Mouse (Mus musculus) myocyte (in vitro differentiated cells): ENCODE measurements at regions not wholly inside any gene's neighbourhood (a gene's known extent, or its start where the extent isn't known, plus 50 kb on each side); places are given as distances from the start of the nearest gene placed in this dataset.

Experiments used
- H3K27me3 ChIP-seq: one replicate; pipeline ENCODE4 v1.6.1; 2011; ENCODE audit not compliant: control insufficient read depth, insufficient read depth, insufficient read length
- H3K36me3 ChIP-seq: one replicate; pipeline ENCODE4 v1.6.1; 2011; ENCODE audit not compliant: control insufficient read depth, insufficient read depth
- H3K4me2 ChIP-seq: one replicate; pipeline ENCODE4 v1.6.1; 2011; ENCODE audit warnings: low read depth, control low read depth
- H3K4me3 ChIP-seq: one replicate; pipeline ENCODE4 v1.5.1; 2011; ENCODE audit warnings: mild to moderate bottlenecking, control low read depth, moderate library complexity
- H3K79me2 ChIP-seq: one replicate; pipeline ENCODE4 v1.6.1; 2011; ENCODE audit not compliant: control insufficient read depth, insufficient read depth
- H3ac ChIP-seq: one replicate; pipeline ENCODE4 v1.6.1; 2011; ENCODE audit not compliant: control insufficient read depth, insufficient read length
- CEBPB ChIP-seq: IDR thresholded peaks from 2 replicates; pipeline ENCODE4 v1.6.1; 2011; ENCODE audit warnings: mild to moderate bottlenecking, moderate library complexity; ENCODE audit not compliant: poor library complexity, insufficient read depth, severe bottlenecking
- E2F4 ChIP-seq: IDR thresholded peaks from one replicate; pipeline ENCODE4 v1.6.1; 2011; ENCODE audit warnings: mild to moderate bottlenecking, control low read depth, moderate library complexity; ENCODE audit not compliant: insufficient read depth
- MAX ChIP-seq: IDR thresholded peaks from one replicate; pipeline ENCODE4 v1.6.1; 2011; ENCODE audit warnings: low read depth, mild to moderate bottlenecking, control low read depth
- MYOD1 ChIP-seq, 3 experiments: IDR thresholded peaks; one replicate each; pipeline ENCODE4 v1.6.1; 2011; ENCODE audit warnings: control low read depth in 2 of 3, low read depth in 2 of 3, mild to moderate bottlenecking in 2 of 3, moderate library complexity in 1 of 3; ENCODE audit not compliant: insufficient read length in 2 of 3, control insufficient read depth in 1 of 3
- MYOG ChIP-seq, 3 experiments: IDR thresholded peaks; one replicate each; pipeline ENCODE4 v1.6.1; 2011; ENCODE audit warnings: control low read depth in 2 of 3, low read depth in 2 of 3, mild to moderate bottlenecking in 2 of 3; ENCODE audit not compliant: insufficient read length in 2 of 3, control insufficient read depth in 1 of 3, insufficient read depth in 1 of 3
- POLR2A ChIP-seq: IDR thresholded peaks from one replicate; pipeline ENCODE4 v1.6.1; 2011; ENCODE audit warnings: low read depth, mild to moderate bottlenecking, control low read depth, moderate library complexity; ENCODE audit not compliant: insufficient read length
- POLR2AphosphoS2 ChIP-seq: IDR thresholded peaks from one replicate; pipeline ENCODE4 v1.6.1; 2011; ENCODE audit warnings: low read depth, control low read depth; ENCODE audit not compliant: insufficient read length
- REST ChIP-seq: IDR thresholded peaks from one replicate; pipeline ENCODE4 v1.6.1; 2011; ENCODE audit warnings: mild to moderate bottlenecking, control low read depth, moderate library complexity; ENCODE audit not compliant: insufficient read depth, insufficient read length
- SRF ChIP-seq: IDR thresholded peaks from one replicate; pipeline ENCODE4 v1.6.1; 2011; ENCODE audit warnings: low read depth; ENCODE audit not compliant: control insufficient read depth, insufficient read length
- TCF12 ChIP-seq: IDR thresholded peaks from one replicate; pipeline ENCODE4 v1.6.1; 2011; ENCODE audit warnings: mild to moderate bottlenecking, control low read depth; ENCODE audit not compliant: poor library complexity, insufficient read depth, severe bottlenecking
- TCF3 ChIP-seq: IDR thresholded peaks from one replicate; pipeline ENCODE4 v1.6.1; 2011; ENCODE audit warnings: low read depth, control low read depth; ENCODE audit not compliant: insufficient read length
- USF1 ChIP-seq: IDR thresholded peaks from one replicate; pipeline ENCODE4 v1.6.1; 2011; ENCODE audit warnings: low read depth, mild to moderate bottlenecking, control low read depth, moderate library complexity

- no peak overlapping the region for H3ac ChIP-seq
- H3K27me3 ChIP-seq: no peaks in the 10 kb centered on the region
- TF ChIP-seq POLR2A (no peak), REST (no peak), CEBPB (no peak), TCF12 (no peak), SRF (no peak), E2F4 (no peak), TCF3 (no peak), MYOG (IDR thresholded peaks at IDR 0.05; ENCODE audit: control insufficient read depth in 1 of 3, insufficient read depth in 1 of 3, insufficient read length in 2 of 3, low read depth in 2 of 3) (no peak), MAX (no peak), MYOD1 (IDR thresholded peaks at IDR 0.05; ENCODE audit: control insufficient read depth in 1 of 3, insufficient read length in 2 of 3, low read depth in 2 of 3) (no peak), USF1 (no peak), POLR2AphosphoS2 (no peak)
- H3K36me3 ChIP-seq: no peaks in the 10 kb centered on the region
- H3K4me3 ChIP-seq: no peak overlapping the region
- no peaks in the 10 kb centered on the region for H3K79me2 ChIP-seq
- no peak overlapping the region for H3K4me2 ChIP-seq
These were observed 244.6 kb upstream of the Fn1 start for GRCm38 (mm10) chr1:71897464-71898051.

GRCm38 (mm10) chr1:71896141-71896725, 243.2 kb upstream of the Fn1 start:
- Histone ChIP-seq H3K79me2 (no peaks in the 10 kb centered on the region), H3K4me3 (no peak overlapping the region), H3K27me3 (no peaks in the 10 kb centered on the region), H3K4me2 (no peak overlapping the region), H3ac (no peak overlapping the region), H3K36me3 (no peaks in the 10 kb centered on the region)
- TF ChIP-seq MAX: no peak
- no peak for TF ChIP-seq E2F4
- TF ChIP-seq REST: no peak
- TF ChIP-seq TCF12: no peak
- no peak for TF ChIP-seq POLR2AphosphoS2

- no peaks in the 10 kb centered on the region for H3K79me2 ChIP-seq
- no peaks in the 10 kb centered on the region for H3K36me3 ChIP-seq
- H3K4me3 ChIP-seq: no peak overlapping the region
- peak overlapping the region; percentile 64 for H3K4me2 ChIP-seq
- no peak overlapping the region for H3ac ChIP-seq
- no peaks in the 10 kb centered on the region for H3K27me3 ChIP-seq
- TF ChIP-seq MYOG (IDR thresholded peaks at IDR 0.05; ENCODE audit: control insufficient read depth in 1 of 3, insufficient read depth in 1 of 3, insufficient read length in 2 of 3, low read depth in 2 of 3) (no peak), POLR2AphosphoS2 (no peak), E2F4 (no peak), POLR2A (no peak), MAX (no peak), SRF (no peak), REST (no peak), CEBPB (no peak), USF1 (no peak), TCF12 (no peak), MYOD1 (IDR thresholded peaks at IDR 0.05; ENCODE audit: control insufficient read depth in 1 of 3, insufficient read length in 2 of 3, low read depth in 2 of 3) (no peak), TCF3 (no peak)
These were observed 240.6 kb upstream of the Fn1 start for GRCm38 (mm10) chr1:71893636-71894035.

GRCm38 (mm10) chr1:71887809-71888208, 234.8 kb upstream of the Fn1 start:
- no peaks in the 10 kb centered on the region for H3K27me3 ChIP-seq
- no peaks in the 10 kb centered on the region for H3K79me2 ChIP-seq
- TF ChIP-seq MYOD1 (IDR thresholded peaks at IDR 0.05; ENCODE audit: control insufficient read depth in 1 of 3, insufficient read length in 2 of 3, low read depth in 2 of 3) (peak in 2 of 3 experiments; percentile 75 to 82), SRF (no peak), MAX (no peak), TCF3 (peak; percentile 77), CEBPB (peak; percentile 90), MYOG (IDR thresholded peaks at IDR 0.05; ENCODE audit: control insufficient read depth in 1 of 3, insufficient read depth in 1 of 3, insufficient read length in 2 of 3, low read depth in 2 of 3) (peak; percentile 80 to 93 (median 86)), TCF12 (peak; percentile 85)
- no peak overlapping the region for H3K4me3 ChIP-seq
- no peaks in the 10 kb centered on the region for H3K36me3 ChIP-seq
- H3K4me2 ChIP-seq: peak overlapping the region; percentile 53
- no peak overlapping the region for H3ac ChIP-seq

GRCm38 (mm10) chr1:71886903-71887302, 233.9 kb upstream of the Fn1 start:
- Histone ChIP-seq H3K79me2 (no peaks in the 10 kb centered on the region), H3ac (no peak overlapping the region), H3K4me2 (no peak overlapping the region), H3K4me3 (no peak overlapping the region), H3K36me3 (no peaks in the 10 kb centered on the region), H3K27me3 (no peaks in the 10 kb centered on the region)
- TF ChIP-seq SRF: no peak
- TF ChIP-seq CEBPB: no peak
- TF ChIP-seq POLR2AphosphoS2: no peak
- TF ChIP-seq USF1: no peak
- no peak for TF ChIP-seq MYOG (IDR thresholded peaks at IDR 0.05; ENCODE audit: control insufficient read depth in 1 of 3, insufficient read depth in 1 of 3, insufficient read length in 2 of 3, low read depth in 2 of 3)
- no peak for TF ChIP-seq TCF3
- no peak for TF ChIP-seq POLR2A
